Mouse (Mus musculus) heart, embryonic 12.5 days (tissue): ENCODE data around the gene 1700012B07Rik. TPM values are rescaled to one million over a fixed set of nuclear protein-coding genes. Genes with fewer than 3 reads are reported as not detected.
A peak's percentile ranks its signal among the peaks of the same experiment; 100 is the strongest.

Experiments
- ATAC-seq: fragments of 200-750 bp; cut with Nextera tagmentation; 2 replicates; pipeline ENCODE4 v1.8.0; 2017; ENCODE audit warnings: moderate TSS enrichment, moderate library complexity; ENCODE audit not compliant: insufficient number of reproducible peaks, low FRiP score
- H3K27ac ChIP-seq: fragments of 300-500 bp; sonication (generic); 2 replicates; pipeline ENCODE4 v1.5.1; 2016; ENCODE audit warnings: mild to moderate bottlenecking, moderate library complexity; ENCODE audit not compliant: poor library complexity, severe bottlenecking
- H3K27me3 ChIP-seq: fragments of 300-500 bp; sonication (generic); replicated peaks from 2 replicates; pipeline ENCODE4 v1.6.1; 2016; ENCODE audit warnings: mild to moderate bottlenecking, moderate library complexity
- H3K36me3 ChIP-seq: fragments of 300-500 bp; sonication (generic); 2 replicates; pipeline ENCODE4 v1.6.1; 2016; ENCODE audit warnings: mild to moderate bottlenecking, moderate library complexity
- H3K4me1 ChIP-seq: fragments of 300-500 bp; sonication (generic); replicated peaks from 2 replicates; pipeline ENCODE4 v1.6.1; 2016; ENCODE audit warnings: mild to moderate bottlenecking
- H3K4me2 ChIP-seq: fragments of 300-500 bp; sonication (generic); 2 replicates; pipeline ENCODE4 v1.6.1; 2016; ENCODE audit warnings: mild to moderate bottlenecking, moderate library complexity
- H3K4me3 ChIP-seq: fragments of 300-500 bp; sonication (generic); 2 replicates; pipeline ENCODE4 v1.5.1; 2016; ENCODE audit warnings: mild to moderate bottlenecking
- H3K9ac ChIP-seq: fragments of 300-500 bp; sonication (generic); 2 replicates; pipeline ENCODE4 v1.6.1; 2016; ENCODE audit warnings: mild to moderate bottlenecking, moderate library complexity
- H3K9me3 ChIP-seq: fragments of 300-500 bp; sonication (generic); replicated peaks from 2 replicates; pipeline ENCODE4 v1.6.1; 2016; ENCODE audit warnings: mild to moderate bottlenecking, moderate library complexity
- WGBS: fragments of 180-500 bp; shearing (Covaris S2); methylation state at CpG from one replicate; pipeline ENCODE4 v1.1.7; 2016; 5-methylcytosine and 5-hydroxymethylcytosine counted together
- polyA plus RNA-seq: library from polyadenylated mRNA; unstranded; fragments of >200 nt; fragmentation: Nextera tagmentation; extraction: Ambion mirVana; gene quantifications from 2 replicates; pipeline ENCODE4 v1.2.1, GENCODE M21; 2016

1700012B07Rik gene
- polyA plus RNA-seq, 1 experiment from 2014 or later: not detected

DNA sequence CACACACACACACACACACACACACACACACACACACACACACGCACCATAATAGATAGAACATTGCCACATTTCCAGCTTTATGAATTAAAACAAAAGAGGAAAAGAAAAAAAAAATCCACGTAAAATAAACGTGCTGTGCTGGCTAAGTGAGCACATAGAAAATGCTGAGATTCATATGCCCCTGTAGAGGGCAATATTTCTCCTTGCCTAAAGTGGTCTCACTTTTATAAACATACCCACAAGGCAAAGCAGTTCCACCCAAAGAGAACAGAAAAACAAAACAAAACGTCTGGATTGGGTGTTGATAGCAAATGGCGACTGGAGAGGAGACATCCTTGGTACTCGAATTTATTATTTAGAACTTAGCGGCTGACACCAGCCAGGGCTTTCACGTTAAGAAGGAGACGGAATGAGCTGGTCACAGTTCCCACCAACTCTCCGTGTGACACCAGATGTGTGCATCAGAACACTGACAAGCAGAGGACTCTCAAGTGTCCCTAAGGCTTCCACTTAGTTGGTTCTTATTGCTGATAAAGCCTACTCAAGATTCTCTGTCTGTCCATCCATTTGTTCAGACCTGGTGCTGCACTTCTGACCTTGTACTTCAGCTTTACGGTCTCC lies 38.8 kb upstream of the 1700012B07Rik start:
- no peak for ATAC-seq
- no peak overlapping the region for H3K27ac ChIP-seq
- no peak overlapping the region for H3K4me2 ChIP-seq
- peaks cover 5% of the 10 kb centered on the region; the same call in 1 of the 2 replicates for H3K9me3 ChIP-seq
- no peak overlapping the region for H3K9ac ChIP-seq
- WGBS: 70% methylated on average over 11 of the region's 11 CpGs
- H3K4me1 ChIP-seq: no peaks in the 10 kb centered on the region
- no peak overlapping the region for H3K4me3 ChIP-seq
- peaks cover 6% of the 10 kb centered on the region; the same call in 1 of the 2 replicates for H3K27me3 ChIP-seq
- no peaks in the 10 kb centered on the region for H3K36me3 ChIP-seq

DNA sequence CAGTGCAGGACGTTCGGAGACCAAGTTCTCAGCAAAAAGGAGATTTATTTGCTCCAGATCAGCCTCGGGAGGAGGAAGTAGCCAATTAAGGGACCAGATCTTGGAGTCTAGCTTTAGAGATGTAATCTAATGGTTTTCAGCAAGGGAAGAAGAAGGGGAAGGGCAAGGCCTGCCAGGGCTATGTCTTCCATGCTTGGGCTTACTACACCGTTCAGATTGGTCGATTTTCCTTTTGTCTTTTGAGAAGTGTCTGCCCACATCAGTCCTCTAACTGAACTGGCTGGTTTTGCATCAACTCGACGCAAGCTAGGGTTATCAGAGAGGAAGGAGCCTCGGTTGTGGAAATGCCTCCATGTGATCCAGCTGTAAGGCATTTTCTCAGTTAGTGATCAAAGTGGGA lies 37.7 kb upstream of the 1700012B07Rik start:
- Histone ChIP-seq H3K4me3 (no peak overlapping the region), H3K9ac (no peak overlapping the region), H3K4me1 (no peaks in the 10 kb centered on the region), H3K4me2 (no peak overlapping the region), H3K9me3 (peaks cover 5% of the 10 kb centered on the region; the same call in 1 of the 2 replicates), H3K27me3 (0 out of 2 replicates have a peak, but pooled peaks cover 3% of the 10 kb centered on the region), H3K36me3 (no peaks in the 10 kb centered on the region), H3K27ac (no peak overlapping the region)
- no peak for ATAC-seq
- WGBS: 65% methylated on average over 8 of the region's 8 CpGs

- Histone ChIP-seq H3K9ac (no peak overlapping the region), H3K27ac (no peak overlapping the region), H3K27me3 (0 out of 2 replicates have a peak, but pooled peaks cover under 1% of the 10 kb centered on the region), H3K4me3 (no peak overlapping the region), H3K36me3 (no peaks in the 10 kb centered on the region), H3K4me1 (peaks cover 5% of the 10 kb centered on the region; the same call in 1 of the 2 replicates), H3K9me3 (peaks cover 5% of the 10 kb centered on the region; the same call in 1 of the 2 replicates), H3K4me2 (no peak overlapping the region)
- ATAC-seq: no peak
- WGBS: 72% methylated on average over 7 of the region's 7 CpGs
Measured at GRCm38 (mm10) chr11:109863951-109864350, 36.1 kb upstream of the 1700012B07Rik start.

- Histone ChIP-seq H3K4me2 (no peak overlapping the region), H3K9ac (no peak overlapping the region), H3K36me3 (no peaks in the 10 kb centered on the region), H3K4me3 (no peak overlapping the region), H3K4me1 (peaks cover 5% of the 10 kb centered on the region; the same call in 1 of the 2 replicates), H3K27me3 (no peaks in the 10 kb centered on the region), H3K9me3 (peaks cover 5% of the 10 kb centered on the region; the same call in 1 of the 2 replicates), H3K27ac (no peak overlapping the region)
- ATAC-seq: no peak
- 59% methylated on average over 9 of the region's 9 CpGs for WGBS
Measured at GRCm38 (mm10) chr11:109863194-109863746, 35.4 kb upstream of the 1700012B07Rik start.

- no peaks in the 10 kb centered on the region for H3K27me3 ChIP-seq
- ATAC-seq: peak; percentile 22; the same call in 1 of the 2 replicates
- H3K4me2 ChIP-seq: peak overlapping the region; percentile 54
- H3K9ac ChIP-seq: no peak overlapping the region
- 11% methylated on average over 10 of the region's 10 CpGs for WGBS
- H3K27ac ChIP-seq: no peak overlapping the region
- H3K36me3 ChIP-seq: no peaks in the 10 kb centered on the region
- H3K4me1 ChIP-seq: peaks cover 5% of the 10 kb centered on the region; the same call in 1 of the 2 replicates
- H3K9me3 ChIP-seq: peaks cover 5% of the 10 kb centered on the region; the same call in 1 of the 2 replicates
- H3K4me3 ChIP-seq: 0 out of 2 replicates have a peak overlapping the region, but pooled peaks have one; percentile 17
Measured at GRCm38 (mm10) chr11:109860508-109860907, 32.7 kb upstream of the 1700012B07Rik start.

DNA sequence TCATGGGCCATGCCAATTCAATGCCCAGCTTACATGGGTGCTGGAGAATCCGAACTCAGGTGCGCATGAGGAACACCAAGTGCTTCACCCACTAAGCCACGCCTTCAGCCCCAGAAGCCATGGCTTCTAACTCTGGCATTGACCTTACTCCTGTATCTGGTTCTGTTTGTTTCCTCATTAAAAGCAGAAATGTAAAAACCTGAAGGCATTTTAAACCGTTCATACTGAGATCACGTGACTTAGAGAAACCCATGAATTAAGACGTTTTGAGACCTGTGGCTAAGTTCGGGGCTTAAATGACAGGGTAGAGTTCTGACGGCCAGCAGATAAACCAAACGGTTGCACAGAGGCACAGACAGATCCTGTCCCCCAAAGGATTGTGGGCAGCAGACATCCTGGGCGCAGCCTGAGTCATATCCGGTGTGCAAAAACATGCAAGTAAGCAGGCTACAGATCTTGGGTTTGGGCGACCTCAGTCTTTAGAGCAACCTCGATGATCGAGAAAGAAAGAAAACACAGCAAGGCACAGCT lies 32.2 kb upstream of the 1700012B07Rik start:
- ATAC-seq: 0 out of 2 replicates have a peak, but pooled peaks have one; percentile 39
- Histone ChIP-seq H3K4me1 (peaks cover 5% of the 10 kb centered on the region; the same call in 1 of the 2 replicates), H3K27me3 (no peaks in the 10 kb centered on the region), H3K9ac (no peak overlapping the region), H3K4me3 (0 out of 2 replicates have a peak overlapping the region, but pooled peaks have one; percentile 17), H3K36me3 (no peaks in the 10 kb centered on the region), H3K4me2 (peak overlapping the region; percentile 54), H3K9me3 (peaks cover 5% of the 10 kb centered on the region; the same call in 1 of the 2 replicates), H3K27ac (no peak overlapping the region)
- WGBS: 56% methylated on average over 14 of the region's 14 CpGs

- H3K36me3 ChIP-seq: no peaks in the 10 kb centered on the region
- H3K9me3 ChIP-seq: peaks cover 5% of the 10 kb centered on the region; the same call in 1 of the 2 replicates
Measured at GRCm38 (mm10) chr11:109859441-109859840, 31.6 kb upstream of the 1700012B07Rik start.

GRCm38 (mm10) chr11:109857086-109857485 lies 29.2 kb upstream of the 1700012B07Rik start:
- H3K4me3 ChIP-seq: no peak overlapping the region
- WGBS: 67% methylated on average over 10 of the region's 10 CpGs
- peaks cover 17% of the 10 kb centered on the region for H3K4me1 ChIP-seq
- no peak overlapping the region for H3K27ac ChIP-seq
- no peaks in the 10 kb centered on the region for H3K27me3 ChIP-seq
- no peak overlapping the region for H3K9ac ChIP-seq
- no peaks in the 10 kb centered on the region for H3K9me3 ChIP-seq
- no peak for ATAC-seq
- no peaks in the 10 kb centered on the region for H3K36me3 ChIP-seq
- H3K4me2 ChIP-seq: no peak overlapping the region

More at GRCm38 (mm10) chr11:109859441-109859840, 31.6 kb upstream of the 1700012B07Rik start:
- Histone ChIP-seq H3K4me3 (no peak overlapping the region), H3K27me3 (no peaks in the 10 kb centered on the region), H3K27ac (no peak overlapping the region), H3K9ac (no peak overlapping the region), H3K4me1 (peaks cover 5% of the 10 kb centered on the region; the same call in 1 of the 2 replicates), H3K4me2 (no peak overlapping the region)
- WGBS: 85% methylated on average over 4 of the region's 4 CpGs
- ATAC-seq: no peak

- Histone ChIP-seq H3K4me3 (no peak overlapping the region), H3K9me3 (no peaks in the 10 kb centered on the region), H3K36me3 (no peaks in the 10 kb centered on the region), H3K9ac (no peak overlapping the region), H3K27ac (no peak overlapping the region), H3K4me2 (no peak overlapping the region), H3K27me3 (no peaks in the 10 kb centered on the region), H3K4me1 (peaks cover 18% of the 10 kb centered on the region)
- 75% methylated on average over 8 of the region's 8 CpGs for WGBS
- ATAC-seq: no peak
Measured at GRCm38 (mm10) chr11:109854056-109854455, 26.2 kb upstream of the 1700012B07Rik start.

DNA sequence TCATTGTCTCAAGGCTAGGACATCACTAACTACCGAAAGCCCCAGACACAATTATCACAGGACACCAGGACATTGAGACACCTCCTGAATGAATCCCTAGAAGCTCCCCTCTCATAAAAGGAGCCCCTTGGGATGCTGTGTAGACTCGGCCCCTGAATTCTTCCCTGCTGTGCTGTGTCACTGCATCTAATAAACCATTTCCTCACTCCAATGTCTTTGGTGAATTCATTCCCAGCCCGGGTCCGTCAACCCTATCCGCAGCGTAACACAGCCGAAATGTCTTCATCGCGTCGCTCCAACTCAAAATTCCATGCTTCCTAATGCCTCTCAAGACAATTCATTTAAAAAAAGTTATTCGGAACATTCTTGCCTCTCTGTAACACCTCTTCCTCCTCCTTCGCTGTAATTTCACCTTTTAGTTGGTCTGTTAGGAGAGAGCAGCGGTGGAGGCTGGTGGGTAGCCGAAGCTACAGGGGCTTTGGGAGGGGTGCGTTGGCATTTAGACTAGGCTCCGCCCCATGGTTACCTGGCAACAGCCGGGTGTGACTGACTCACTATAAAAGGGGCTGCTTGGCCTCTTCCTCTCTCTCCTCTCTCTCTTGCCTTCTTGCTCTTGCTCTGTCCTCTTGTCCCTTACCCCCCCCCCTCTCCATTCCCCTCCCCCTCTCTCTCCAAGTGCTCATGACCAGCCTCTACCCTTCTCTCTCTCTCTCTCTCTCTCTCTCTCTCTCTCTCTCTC lies 25.6 kb upstream of the 1700012B07Rik start:
- Histone ChIP-seq H3K27me3 (no peaks in the 10 kb centered on the region), H3K27ac (no peak overlapping the region), H3K4me1 (peaks cover 18% of the 10 kb centered on the region), H3K9ac (no peak overlapping the region), H3K4me3 (no peak overlapping the region), H3K4me2 (no peak overlapping the region), H3K9me3 (no peaks in the 10 kb centered on the region), H3K36me3 (no peaks in the 10 kb centered on the region)
- no peak for ATAC-seq
- 70% methylated on average over 17 of the region's 17 CpGs for WGBS

DNA sequence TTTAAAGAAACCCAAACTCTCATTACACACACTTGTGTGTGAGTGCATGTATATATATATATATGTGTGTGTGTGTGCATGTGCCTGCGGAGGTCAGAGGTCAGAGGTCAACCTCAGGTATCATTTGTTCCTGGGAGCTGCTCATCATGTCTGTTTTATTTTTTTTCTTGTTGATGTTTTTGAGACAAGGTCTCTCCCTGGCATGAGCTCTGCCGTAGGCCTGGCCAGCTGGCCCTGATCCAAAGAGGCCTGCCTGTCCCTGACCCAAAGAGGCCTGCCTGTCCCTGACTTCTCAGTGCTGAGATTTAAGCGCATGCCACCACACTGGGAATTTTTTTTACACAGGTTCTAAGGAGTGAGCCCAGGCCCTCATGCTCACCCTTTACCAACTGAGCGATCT lies 24.1 kb upstream of the 1700012B07Rik start:
- no peak overlapping the region for H3K27ac ChIP-seq
- H3K4me2 ChIP-seq: no peak overlapping the region
- no peak for ATAC-seq
- no peak overlapping the region for H3K4me3 ChIP-seq
- H3K27me3 ChIP-seq: no peaks in the 10 kb centered on the region
- H3K9me3 ChIP-seq: no peaks in the 10 kb centered on the region
- no peak overlapping the region for H3K9ac ChIP-seq
- H3K36me3 ChIP-seq: no peaks in the 10 kb centered on the region
- H3K4me1 ChIP-seq: peaks cover 18% of the 10 kb centered on the region
- 67% methylated on average over 4 of the region's 4 CpGs for WGBS
